Mouse (Mus musculus) testis, adult 2 months (tissue): ENCODE results near the gene Tagln2.

Source experiments
- CTCF ChIP-seq: fragments of 200-500 bp; IDR thresholded peaks from 2 replicates; pipeline ENCODE4 v1.5.1; 2012; ENCODE audit warnings: low read depth, mild to moderate bottlenecking, inconsistent platforms, low read length, moderate library complexity; ENCODE audit not compliant: control insufficient read depth, insufficient read depth, insufficient replicate concordance
- POLR2A ChIP-seq: fragments of 200-500 bp; IDR thresholded peaks from 2 replicates; pipeline ENCODE4 v1.6.1; 2012; ENCODE audit warnings: low read depth, mild to moderate bottlenecking, inconsistent platforms, low read length, moderate library complexity; ENCODE audit not compliant: control insufficient read depth

DNA sequence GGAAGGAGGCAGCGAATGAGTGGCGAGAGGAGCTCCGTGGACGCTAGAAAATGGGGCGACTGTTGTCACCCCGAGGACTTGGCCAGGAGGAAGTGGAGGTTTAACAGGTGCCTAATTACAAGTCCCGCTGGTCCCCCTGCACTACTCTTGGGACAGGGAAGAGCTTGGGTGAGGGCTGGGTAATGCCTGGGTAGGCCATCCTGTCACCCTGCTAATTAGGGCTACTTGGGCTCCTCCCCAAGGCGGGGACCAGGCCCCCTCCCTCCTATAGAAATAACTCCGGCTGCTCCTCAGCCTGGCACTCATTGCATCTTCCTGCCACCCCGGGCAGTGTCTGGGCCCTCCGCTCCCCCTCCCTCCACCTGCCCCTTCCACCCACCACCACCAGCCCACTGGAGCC lies 55.8 kb downstream of the Tagln2 start, which contains the start of gene Vsig8:
- TF ChIP-seq CTCF = no peak
- no peak for TF ChIP-seq POLR2A
